Mouse (Mus musculus) testis, postnatal 10 days (tissue): ENCODE data around the gene Hibadh.
"Not testable (repeated sequence)": the region's sequence is repeated elsewhere in the genome, so short reads cannot be mapped to it uniquely, and the experiment has no call there.

Source experiments
- DNase-seq: peaks from one replicate; pipeline ENCODE4 v3.0.0; 2021; ENCODE audit warnings: low spot score

Hibadh gene

DNA sequence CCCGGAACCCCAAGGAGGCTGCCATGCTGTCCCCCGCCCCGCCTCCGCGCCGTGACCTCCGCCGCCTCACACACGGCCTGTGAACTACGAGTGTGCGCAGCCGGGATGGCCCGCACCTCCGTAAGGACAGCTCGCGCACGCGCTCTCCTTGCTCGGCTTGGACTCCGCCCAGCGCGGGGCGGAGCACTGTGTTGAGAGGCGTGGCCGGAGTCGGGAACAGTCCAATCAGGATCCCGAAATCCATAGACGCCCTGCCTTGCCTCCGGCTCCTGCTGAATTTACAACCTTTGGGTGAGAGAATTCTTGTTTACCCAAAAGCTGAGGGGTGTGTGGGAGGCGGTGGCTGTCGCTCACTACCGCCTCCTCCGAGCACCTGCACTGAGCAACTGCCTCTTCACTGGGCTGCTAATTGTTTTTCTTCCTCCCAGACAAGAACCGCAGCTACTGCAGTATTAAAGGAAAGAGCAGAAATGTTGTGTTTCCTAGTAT lies at the start of gene Hibadh:
Gene Hibadh (minus strand): TSS at position 166 of the 489 bp plus-strand sequence.
- DNase-seq, result peak; percentile 99

DNA sequence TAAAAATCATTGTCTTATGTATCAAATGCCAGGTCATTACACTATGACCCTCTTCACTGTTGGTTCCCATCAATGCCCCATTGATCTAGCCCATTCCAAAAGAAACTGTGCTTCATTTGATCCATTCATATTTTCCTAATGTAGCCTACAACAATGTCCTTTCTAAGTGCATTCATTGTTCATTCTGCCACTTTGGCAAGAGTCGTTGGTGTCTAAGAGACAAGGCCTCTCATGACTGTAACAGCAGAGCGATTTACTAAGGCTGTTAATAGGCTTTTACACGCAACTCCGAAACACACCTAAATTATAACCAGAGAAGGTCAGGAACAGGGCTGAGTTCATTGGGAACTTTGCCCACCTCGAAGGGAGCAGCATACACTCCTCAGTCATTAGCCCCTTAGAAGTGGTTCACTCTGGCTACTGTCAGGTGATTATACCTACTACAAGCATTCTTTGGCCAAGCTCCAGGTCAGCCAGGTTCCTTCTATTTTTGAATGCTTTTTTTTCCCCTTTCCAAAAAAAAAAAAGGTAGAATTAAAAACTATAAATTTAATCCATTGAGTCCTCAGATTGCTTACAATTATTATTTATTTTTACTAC lies 46.8 kb upstream of the Hibadh start:
- no peak for DNase-seq

DNA sequence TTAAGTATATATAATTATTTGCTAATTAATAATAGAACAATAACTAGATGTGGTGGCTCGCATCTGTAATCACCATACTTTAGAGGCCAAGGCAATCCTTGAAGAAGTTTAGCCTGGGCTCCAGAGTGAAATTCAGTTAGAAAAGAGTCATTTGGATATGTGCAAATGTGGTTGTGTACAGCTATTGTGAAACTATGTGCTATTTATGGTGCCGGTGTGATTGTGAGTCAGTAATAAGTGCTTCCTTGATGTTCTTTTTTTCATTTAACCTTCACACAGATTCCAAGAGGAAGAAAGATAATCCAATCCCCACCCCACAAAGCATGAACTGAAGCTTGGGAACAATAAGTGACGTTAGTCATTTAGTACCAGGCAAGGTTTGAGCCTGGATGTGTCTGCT lies 42.4 kb upstream of the Hibadh start:
- no peak for DNase-seq

DNA sequence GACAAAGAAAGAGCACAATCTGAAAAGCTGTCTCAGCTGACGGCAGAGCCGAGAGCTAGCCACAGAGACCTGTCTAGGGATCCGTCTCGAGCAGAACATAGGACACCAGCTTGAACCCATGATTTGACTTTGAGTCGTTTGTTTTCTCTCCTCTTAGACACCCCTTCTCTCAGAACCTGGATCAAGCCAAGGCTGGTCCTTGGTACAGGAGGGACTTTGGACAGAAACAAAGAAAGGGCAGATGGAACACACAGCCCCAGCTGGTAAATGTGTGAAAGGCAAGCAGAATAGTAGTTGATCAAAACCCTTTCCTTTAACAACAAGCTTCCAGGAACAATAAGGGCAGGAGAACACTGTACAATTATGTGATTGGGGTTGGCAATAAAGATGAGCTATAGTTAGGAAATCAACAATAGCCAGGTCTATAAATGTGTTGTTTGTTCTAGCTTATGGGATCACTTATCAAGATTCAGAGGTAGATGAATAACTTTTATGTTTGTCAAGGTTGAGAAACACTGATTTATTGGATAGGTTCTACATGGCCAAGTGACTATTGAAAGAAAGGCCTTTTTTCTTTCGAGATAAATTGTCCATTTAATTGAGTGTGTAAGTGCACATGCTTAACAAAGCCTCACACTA lies 41.8 kb upstream of the Hibadh start:
- no peak for DNase-seq

DNA sequence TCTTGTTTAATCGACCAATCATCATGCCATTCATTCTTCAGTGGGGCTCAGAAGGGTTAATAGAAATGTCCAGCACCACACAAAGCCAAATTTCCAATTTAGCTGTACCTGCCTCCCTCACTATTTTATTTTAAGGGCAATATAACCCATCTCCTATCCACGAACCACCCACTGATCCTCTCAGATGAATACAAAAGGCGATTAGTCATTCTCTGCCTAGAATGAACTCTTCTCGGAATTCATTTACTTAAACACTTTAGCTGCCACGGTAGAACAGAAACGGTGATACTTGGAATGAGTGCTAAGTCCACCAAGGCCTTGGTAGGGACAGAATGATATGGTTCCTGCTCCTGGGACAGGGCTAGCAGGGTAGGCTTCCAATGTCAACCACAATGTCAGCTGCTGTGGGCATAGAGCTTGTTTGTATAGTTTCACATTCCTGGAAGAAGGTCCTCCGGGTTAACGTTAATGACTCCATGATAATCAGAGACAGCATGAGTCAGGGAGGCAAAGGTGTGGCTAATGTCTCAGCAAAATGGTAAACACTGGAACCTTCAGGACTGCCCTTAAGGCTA lies 40.4 kb upstream of the Hibadh start:
- no peak for DNase-seq

DNA sequence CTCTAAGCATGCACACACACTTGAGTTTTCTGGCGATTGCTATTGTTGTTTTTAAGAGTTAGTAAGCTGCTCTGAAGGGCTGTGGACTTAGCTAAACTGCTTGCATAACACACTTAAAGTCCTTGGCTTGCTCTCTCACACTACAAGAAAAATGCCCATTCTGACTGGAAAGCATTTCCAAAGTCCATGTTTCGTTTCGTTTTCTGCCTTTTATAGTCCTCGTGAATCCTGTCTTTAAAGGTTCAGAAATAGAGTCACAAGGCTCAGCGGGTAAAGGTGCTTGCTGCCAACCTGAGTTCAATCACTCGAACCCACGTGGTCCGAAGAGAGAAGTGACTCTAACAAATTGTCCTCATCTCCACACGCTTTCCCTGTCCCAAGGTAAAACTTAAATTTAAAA lies 39.4 kb upstream of the Hibadh start:
- DNase-seq, result no peak

DNA sequence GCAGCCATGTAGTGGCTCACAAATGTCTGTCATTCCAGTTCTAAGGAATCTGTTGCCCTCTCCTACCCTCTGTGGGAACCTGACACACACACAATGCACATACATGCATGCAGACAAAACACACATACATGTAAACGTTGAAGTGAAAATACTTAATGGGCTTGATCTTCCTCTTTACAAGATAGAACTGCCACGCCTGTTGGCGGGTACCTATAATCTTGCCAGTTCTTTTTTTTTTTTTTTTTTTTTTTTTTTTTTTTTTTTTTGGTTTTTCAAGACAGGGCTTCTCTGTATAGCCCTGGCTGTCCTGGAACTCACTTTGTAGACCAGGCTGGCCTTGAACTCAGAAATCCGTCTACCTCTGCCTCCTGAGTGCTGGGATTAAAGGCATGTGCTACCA lies 37.3 kb upstream of the Hibadh start:
- DNase-seq, result not testable (repeated sequence)

DNA sequence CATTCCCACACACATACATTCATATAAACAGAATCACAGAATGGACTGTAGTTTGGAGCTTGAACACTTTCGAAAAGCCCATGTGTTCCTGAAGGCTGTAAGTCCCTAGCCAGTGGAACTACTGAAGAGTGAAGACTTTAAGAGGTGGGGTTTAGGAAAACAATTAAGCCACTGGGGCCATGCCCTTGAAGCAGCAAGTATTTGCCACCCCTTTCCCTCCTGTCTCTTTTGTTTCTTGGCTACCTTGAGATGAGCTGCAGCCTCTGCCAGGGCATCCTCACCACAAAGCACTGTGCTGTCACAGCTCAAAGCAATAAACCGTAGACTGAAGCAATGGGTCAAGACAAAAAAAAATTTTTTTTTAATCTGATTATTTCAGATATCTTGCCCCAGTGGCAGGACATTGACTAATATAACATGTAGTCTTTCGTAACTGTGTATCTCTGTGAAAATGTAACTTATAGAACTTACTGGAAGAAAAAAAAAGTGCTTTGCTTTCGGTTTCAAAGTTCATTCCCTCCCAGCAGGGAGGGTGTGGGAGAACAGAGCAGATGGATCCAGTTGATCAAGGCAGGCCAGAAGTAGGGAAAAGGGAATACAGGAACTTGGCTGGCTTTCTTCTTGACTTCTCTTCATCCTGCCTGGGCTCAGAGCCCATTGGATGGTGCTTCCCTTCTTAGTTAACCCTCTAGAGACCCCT lies 35.2 kb upstream of the Hibadh start:
- no peak for DNase-seq

DNA sequence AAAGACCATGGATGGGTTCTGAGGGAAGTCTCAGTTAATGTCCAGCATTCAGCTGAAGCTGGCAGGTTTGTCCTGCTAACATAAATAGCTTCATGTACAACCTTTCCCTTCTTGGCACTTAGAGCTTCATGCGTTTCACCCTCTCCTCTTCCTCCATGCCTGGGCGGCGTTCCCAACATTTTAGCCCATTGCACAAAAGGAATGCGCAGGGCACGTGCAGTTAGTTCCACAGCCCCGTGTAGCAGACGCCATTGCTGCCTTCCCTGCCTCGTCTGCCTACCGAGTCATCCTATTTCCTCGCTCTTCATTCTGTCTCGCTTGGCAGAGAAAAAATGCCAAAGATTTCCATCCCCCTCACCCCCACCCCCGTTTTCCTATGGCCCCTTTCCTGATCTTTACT lies 34.4 kb upstream of the Hibadh start:
- DNase-seq, result no peak

DNA sequence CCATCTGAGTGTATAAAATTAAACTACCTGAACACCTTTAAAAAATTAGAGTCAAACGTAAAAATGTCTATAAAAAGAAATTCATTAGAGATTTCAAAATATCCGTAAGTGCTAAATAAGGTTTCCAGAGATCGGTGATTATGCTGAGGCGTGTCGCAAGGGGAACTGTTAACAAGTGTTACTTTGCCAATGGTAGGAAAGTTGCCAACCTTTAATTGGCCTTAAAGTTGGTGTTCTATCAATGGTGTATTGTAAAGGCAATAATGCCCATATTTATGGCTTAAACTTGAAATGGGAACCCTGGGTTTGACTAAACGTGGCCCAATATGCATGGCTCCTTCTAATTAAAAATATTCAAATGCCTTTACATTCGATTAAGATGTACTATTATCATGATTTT lies 33.5 kb upstream of the Hibadh start:
- no peak for DNase-seq

DNA sequence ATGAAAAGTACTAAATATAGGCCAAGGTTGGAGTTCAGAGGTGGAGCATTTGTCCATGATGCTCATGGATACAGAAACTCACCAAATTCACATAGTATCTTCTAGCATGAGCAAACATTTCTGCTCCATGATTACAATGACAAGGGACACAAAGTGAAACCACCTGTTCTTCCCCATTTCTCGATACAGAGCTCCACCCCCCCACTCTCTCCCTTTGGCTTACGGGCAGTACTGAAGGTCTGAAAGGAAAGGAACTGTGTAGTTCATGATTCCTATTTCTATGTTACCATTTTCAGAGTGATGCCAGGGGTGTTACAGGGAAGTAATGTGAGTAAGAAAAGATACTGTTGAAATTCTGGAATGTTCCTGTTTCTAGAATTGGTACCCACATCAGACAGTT lies 32.4 kb upstream of the Hibadh start:
- no peak for DNase-seq

DNA sequence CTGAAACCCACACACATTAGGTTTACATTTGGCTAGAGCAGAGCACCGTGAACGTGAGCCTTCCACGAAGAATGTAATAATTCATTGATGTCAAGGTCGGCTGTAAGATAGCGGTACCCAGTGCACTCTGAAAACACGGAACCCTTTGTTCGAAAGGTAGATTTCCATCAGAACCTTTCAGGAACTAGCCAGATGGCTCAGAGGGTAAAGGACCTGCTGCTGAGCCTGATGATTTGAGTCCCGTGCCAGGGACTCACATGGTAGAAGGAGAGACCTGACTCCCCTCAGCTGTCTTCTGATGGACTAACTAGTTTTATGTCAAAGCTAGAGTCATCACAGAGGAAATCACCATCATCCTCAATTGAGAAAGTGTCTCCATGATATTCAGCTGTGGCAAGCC lies 31.6 kb upstream of the Hibadh start:
- no peak for DNase-seq

DNA sequence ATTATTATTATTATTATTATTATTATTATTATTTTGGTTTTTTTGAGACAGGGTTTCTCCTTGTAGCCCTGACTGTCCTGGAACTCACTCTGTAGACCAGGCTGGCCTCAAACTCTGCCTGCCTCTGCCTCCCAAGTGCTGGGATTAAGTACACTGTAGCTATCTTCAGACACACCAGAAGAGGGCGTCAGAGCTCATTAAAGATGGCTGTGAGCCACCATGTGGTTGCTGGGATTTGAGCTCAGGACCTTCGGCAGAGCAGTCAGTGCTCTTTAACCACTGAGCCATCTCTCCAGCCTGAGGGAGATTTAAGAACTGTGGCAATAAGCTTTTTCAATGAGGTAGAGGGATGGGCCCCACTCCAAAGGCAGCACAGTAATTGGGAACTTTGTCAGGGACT lies 29.7 kb upstream of the Hibadh start:
- not testable (repeated sequence) for DNase-seq

DNA sequence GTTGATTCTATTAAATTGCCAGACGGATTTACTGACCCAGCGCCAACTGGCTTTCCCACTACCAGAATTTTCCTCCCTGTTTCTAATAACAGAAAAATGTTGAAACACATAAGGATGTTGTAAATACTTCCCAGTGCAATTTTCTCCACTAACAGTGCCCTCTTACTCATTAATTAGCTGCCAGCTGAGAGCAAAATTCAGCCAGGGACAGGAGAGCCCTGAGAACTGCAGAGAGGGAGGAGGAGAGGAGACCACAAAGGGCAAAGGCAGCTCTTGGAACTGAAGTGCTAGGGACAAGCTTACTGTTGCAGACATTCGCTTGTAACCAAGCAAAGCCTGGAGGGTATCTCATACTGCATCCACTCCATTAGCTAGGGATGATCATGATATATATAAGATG lies 27.5 kb upstream of the Hibadh start:
- DNase-seq, result no peak

DNA sequence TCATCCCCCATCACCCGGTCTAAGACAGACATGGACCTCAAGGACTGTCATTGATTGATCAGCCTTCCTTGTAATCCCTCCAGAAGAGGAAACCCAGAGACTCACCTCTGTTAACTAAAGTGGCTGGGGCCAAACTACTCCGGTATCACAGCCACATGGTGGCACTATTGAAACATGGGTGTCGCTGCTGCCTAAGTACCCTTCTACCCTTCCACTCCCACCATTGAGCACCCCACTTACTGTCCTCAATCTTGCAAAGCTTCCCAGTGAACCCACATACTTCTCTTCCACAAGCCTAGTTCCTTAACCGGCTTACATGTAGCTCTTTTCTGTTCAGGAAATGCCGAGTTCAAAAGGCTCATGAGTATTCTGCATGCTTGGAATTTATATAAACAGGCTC lies 22.8 kb upstream of the Hibadh start:
- DNase-seq, result no peak

DNA sequence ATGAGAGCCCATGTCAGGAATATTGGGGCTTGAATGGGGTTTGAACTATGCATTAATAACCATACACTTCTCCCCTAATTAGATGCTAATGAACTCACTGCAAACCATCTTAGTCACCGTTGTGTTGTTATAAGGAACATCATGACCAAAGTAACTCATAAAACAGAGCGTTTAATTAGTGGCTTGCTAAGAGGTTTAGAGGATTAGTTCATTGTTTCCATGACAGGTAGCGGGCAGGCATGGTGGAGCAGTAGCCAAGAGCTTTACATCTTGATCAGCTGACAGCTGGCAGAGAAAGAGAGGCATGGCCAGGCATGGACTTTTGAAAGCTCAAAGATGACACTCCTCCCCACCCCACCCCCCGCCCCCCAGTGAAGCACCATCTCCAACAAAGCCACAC lies 15.1 kb upstream of the Hibadh start:
- no peak for DNase-seq

DNA sequence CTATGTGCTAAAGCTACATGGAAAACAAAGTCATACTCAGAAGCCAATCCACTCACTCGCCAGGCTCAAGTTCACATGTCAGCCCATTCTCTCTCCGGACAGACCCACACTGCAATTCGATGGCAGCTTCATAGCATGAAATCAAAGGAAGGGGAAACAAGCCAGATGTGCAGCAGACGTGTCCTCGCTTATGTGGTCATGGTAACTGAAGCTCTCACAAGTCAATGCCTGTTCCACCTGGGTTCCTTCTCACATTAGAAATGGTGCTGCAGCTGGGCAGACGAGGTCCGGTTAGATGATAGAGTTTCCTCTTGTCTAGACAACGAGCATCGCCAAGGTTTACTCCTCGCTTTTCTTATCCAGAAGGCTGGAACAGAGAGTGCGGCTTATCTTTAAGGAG lies 8.6 kb upstream of the Hibadh start:
- DNase-seq, result no peak

DNA sequence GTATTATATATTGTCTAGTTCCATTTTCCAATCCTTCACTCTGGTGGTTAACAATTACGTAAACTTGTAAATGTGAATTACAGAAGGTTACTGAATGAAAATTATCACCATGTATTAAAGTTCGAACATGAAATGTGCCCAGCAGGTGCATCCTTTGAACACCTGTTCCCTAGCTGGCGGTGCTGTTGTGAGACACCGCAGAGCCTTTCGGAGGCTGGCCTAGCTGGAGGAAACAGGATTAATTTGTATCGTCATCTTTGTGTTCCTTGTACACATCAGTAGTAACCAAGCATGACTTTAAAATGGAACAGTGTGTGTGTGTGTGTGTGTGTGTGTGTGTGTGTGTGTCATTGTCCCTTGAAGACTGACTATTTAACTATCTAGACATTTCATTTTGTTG lies 7.8 kb upstream of the Hibadh start:
- no peak for DNase-seq

DNA sequence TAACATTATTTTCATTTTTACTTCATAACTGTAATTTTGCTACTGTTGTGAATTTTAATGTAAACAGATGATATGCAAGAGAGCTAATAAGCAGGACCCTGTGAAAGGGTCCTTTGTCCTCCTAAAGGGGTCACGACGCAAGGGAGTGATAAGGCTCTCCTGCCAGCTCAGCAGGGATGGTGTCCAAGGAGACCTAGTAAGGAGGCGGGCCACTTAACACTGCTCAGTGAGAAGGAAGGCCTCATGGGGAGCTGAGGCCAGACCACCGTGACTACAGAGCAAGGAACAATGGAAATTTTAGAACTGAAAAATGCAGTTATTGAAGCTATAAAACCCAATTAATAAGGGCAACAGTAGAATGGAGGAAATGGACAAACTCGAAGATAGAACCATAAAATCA lies 5.7 kb upstream of the Hibadh start:
- no peak for DNase-seq

DNA sequence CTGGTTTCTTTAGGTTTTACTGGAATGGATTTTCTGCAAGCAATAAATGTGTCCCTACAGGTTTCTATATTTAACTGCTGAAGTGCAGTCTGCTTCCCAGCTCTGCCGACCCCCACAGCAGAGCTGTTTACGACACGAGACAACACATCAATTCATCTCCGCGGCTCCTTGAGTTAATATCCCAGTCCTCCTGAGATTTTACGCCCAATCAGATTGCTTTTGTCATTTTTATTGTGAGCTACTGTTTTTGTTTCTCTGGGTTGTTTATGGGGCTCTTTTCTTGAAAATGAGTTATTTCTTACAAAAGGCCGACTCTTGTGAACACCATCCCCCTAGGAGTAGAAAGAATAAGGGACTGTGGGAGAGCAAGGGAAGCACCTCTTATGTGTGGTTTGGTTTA lies 2.0 kb upstream of the Hibadh start:
- DNase-seq, result no peak

DNA sequence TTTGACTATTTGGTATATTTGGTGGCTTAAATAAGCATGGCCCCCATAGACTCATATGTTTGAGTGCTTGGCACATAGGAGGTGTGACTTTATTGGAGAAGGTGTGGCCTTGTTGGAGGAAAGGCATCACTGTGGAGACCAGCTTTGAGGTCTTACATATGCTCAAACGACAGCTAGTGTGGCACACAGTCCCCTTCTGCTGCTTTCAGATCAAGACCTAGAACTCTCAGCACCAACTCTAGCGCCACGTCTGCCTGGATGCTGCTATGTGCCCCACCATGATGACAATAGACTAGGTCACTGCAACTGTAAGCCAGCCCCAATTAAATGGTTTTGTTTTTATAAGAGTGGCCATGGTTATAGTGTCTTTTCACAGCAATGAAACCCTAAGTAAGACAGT lies 887 bp upstream of the Hibadh start:
- no peak for DNase-seq

DNA sequence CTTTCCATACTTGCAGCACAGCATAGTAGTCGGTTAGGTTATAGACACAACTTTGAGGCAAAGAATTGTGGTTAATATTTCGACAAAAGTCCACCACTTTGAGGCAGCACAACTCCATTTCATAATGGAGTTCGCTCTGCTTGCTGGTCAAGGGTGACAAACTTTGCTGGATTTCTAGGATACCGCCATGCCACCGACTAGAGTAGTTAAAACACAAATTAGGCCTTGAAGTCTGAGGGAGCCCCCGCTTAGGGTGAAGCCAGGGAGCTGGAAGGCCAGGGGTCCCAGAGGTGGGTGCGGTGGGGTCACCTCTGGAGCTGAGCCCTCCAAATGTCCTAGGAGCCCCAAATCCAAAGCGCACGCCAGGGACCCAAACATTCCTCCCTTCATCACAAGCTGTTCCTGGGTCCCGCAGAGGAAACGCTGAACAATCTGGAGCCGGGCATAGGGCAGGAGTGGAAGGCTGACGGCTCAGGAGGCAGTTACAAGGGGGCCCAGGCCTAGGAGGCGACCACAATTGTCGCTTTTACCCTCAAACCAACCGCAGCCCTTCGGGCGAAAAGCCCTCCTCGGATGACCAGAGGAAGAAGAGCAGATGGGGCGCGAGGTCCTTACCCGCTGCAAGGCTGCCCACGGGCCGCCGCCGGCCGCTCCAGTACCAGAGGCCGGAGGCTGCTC lies 504 bp downstream of the Hibadh start:
- no peak for DNase-seq
